Mouse (Mus musculus): ENCODE data around the gene Rnf183.

- TF ChIP-seq USF2 (IDR thresholded peaks at IDR 0.05; ENCODE audit: borderline replicate concordance in 1 of 2, insufficient read depth in 1 of 2, low read depth in 1 of 2, low read length in 2 of 2) (no peak), CHD2 (IDR thresholded peaks at IDR 0.05; ENCODE audit: low read length) (no peak)
Observed at GRCm38 (mm10) chr4:62425891-62426290, 9.2 kb downstream of the Rnf183 start.
